Mouse (Mus musculus) embryonic facial prominence, embryonic 13.5 days (tissue): ENCODE measurements around the gene Nelfb. TPM values are rescaled to one million over a fixed set of nuclear protein-coding genes. Genes with fewer than 3 reads are reported as not detected.

Experiments used
- ATAC-seq: fragments of 200-750 bp; cut with Nextera tagmentation; 2 replicates; pipeline ENCODE4 v1.8.0; 2017; ENCODE audit warnings: low read depth; ENCODE audit not compliant: insufficient number of reproducible peaks, insufficient read depth, low FRiP score, low TSS enrichment
- H3K27ac ChIP-seq: fragments of 300-500 bp; sonication (generic); 2 replicates; pipeline ENCODE4 v1.5.1; 2015; ENCODE audit warnings: moderate library complexity, mild to moderate bottlenecking, inconsistent platforms
- H3K27me3 ChIP-seq: fragments of 300-500 bp; sonication (generic); 2 replicates; pipeline ENCODE4 v1.6.1; 2015; ENCODE audit warnings: mild to moderate bottlenecking, inconsistent platforms
- H3K36me3 ChIP-seq: fragments of 300-500 bp; sonication (generic); 2 replicates; pipeline ENCODE4 v1.6.1; 2015; ENCODE audit warnings: mild to moderate bottlenecking, inconsistent platforms
- H3K4me1 ChIP-seq: fragments of 300-500 bp; sonication (generic); 2 replicates; pipeline ENCODE4 v1.6.1; 2015; ENCODE audit warnings: inconsistent platforms
- H3K4me2 ChIP-seq: fragments of 300-500 bp; sonication (generic); 2 replicates; pipeline ENCODE4 v1.6.1; 2015; ENCODE audit warnings: moderate library complexity, mild to moderate bottlenecking, inconsistent platforms
- H3K4me3 ChIP-seq: fragments of 300-500 bp; sonication (generic); 2 replicates; pipeline ENCODE4 v1.5.1; 2015; ENCODE audit warnings: mild to moderate bottlenecking, inconsistent platforms
- H3K9ac ChIP-seq: fragments of 300-500 bp; sonication (generic); 2 replicates; pipeline ENCODE4 v1.6.1; 2015; ENCODE audit warnings: mild to moderate bottlenecking, inconsistent platforms
- H3K9me3 ChIP-seq: fragments of 300-500 bp; sonication (generic); 2 replicates; pipeline ENCODE4 v1.6.1; 2016; ENCODE audit warnings: inconsistent platforms
- WGBS: fragments of 180-500 bp; shearing (Covaris S2); methylation state at CpG from one replicate; pipeline ENCODE4 v1.1.7; 2015; ENCODE audit warnings: mixed read lengths; 5-methylcytosine and 5-hydroxymethylcytosine counted together
- polyA plus RNA-seq: library from polyadenylated mRNA; unstranded; fragments of >200 nt; fragmentation: Nextera tagmentation; extraction: Ambion mirVana; gene quantifications from 2 replicates; pipeline ENCODE4 v1.2.1, GENCODE M21; 2015

Gene Nelfb
- polyA plus RNA-seq, 1 experiment from 2014 or later, result 114 TPM

GRCm38 (mm10) chr2:25194486-25195171, 16.7 kb downstream of the Nelfb start:
- H3K27ac ChIP-seq, result no peak overlapping the region
- H3K27me3 ChIP-seq, result peaks cover 44% of the 10 kb centered on the region
- H3K4me2 ChIP-seq, result peak overlapping the region; percentile 55; the same call in 1 of the 2 replicates
- peaks cover 15% of the 10 kb centered on the region for H3K36me3 ChIP-seq
- no peak for ATAC-seq
- 82% methylated on average over 17 of the region's 17 CpGs for WGBS
- no peaks in the 10 kb centered on the region for H3K9me3 ChIP-seq
- no peak overlapping the region for H3K9ac ChIP-seq
- no peak overlapping the region for H3K4me3 ChIP-seq
- H3K4me1 ChIP-seq, result peaks cover 32% of the 10 kb centered on the region

GRCm38 (mm10) chr2:25194006-25194405, 17.3 kb downstream of the Nelfb start:
- 72% methylated on average over 5 of the region's 5 CpGs for WGBS
- H3K4me2 ChIP-seq, result no peak overlapping the region; the same call in 1 of the 2 replicates

GRCm38 (mm10) chr2:25193330-25193770, 17.9 kb downstream of the Nelfb start:
- Histone ChIP-seq H3K4me2 (peak overlapping the region; percentile 39), H3K9me3 (no peaks in the 10 kb centered on the region), H3K36me3 (peaks cover 5% of the 10 kb centered on the region; the same call in 1 of the 2 replicates), H3K27ac (no peak overlapping the region), H3K4me3 (no peak overlapping the region), H3K4me1 (peaks cover 32% of the 10 kb centered on the region), H3K27me3 (peaks cover 44% of the 10 kb centered on the region), H3K9ac (peak overlapping the region; percentile 54)
- under 1% methylated on average over 6 of the region's 6 CpGs for WGBS
- ATAC-seq, result peak; percentile 66; the same call in 1 of the 2 replicates

More at GRCm38 (mm10) chr2:25194006-25194405, 17.3 kb downstream of the Nelfb start:
- H3K9me3 ChIP-seq, result no peaks in the 10 kb centered on the region
- no peak overlapping the region for H3K4me3 ChIP-seq
- H3K4me1 ChIP-seq, result peaks cover 32% of the 10 kb centered on the region
- H3K27ac ChIP-seq, result no peak overlapping the region
- H3K27me3 ChIP-seq, result peaks cover 44% of the 10 kb centered on the region
- no peak overlapping the region for H3K9ac ChIP-seq
- no peak for ATAC-seq
- peaks cover 8% of the 10 kb centered on the region for H3K36me3 ChIP-seq

GRCm38 (mm10) chr2:25187841-25188240, 23.4 kb downstream of the Nelfb start:
- Histone ChIP-seq H3K4me1 (0 out of 2 replicates have a peak, but pooled peaks cover 8% of the 10 kb centered on the region), H3K27me3 (peaks cover 42% of the 10 kb centered on the region), H3K27ac (no peak overlapping the region), H3K9me3 (no peaks in the 10 kb centered on the region), H3K4me2 (no peak overlapping the region), H3K36me3 (no peaks in the 10 kb centered on the region), H3K4me3 (no peak overlapping the region), H3K9ac (no peak overlapping the region)
- WGBS, result 84% methylated on average over 6 of the region's 6 CpGs
- no peak for ATAC-seq

GRCm38 (mm10) chr2:25186575-25186930, 24.7 kb downstream of the Nelfb start:
- Histone ChIP-seq H3K4me1 (peaks cover 10% of the 10 kb centered on the region), H3K27me3 (peaks cover 55% of the 10 kb centered on the region), H3K4me3 (peak overlapping the region; percentile 54), H3K9me3 (no peaks in the 10 kb centered on the region), H3K4me2 (peak overlapping the region; percentile 89), H3K27ac (peak overlapping the region; percentile 65; the same call in 1 of the 2 replicates), H3K36me3 (no peaks in the 10 kb centered on the region), H3K9ac (no peak overlapping the region)
- WGBS, result 24% methylated on average over 5 of the region's 5 CpGs
- 0 out of 2 replicates have a peak, but pooled peaks have one; percentile 8 for ATAC-seq

GRCm38 (mm10) chr2:25185625-25186574, 25.4 kb downstream of the Nelfb start:
- peak overlapping the region; percentile 77 for H3K9ac ChIP-seq
- peak overlapping the region; percentile 89 for H3K4me2 ChIP-seq
- H3K9me3 ChIP-seq, result no peaks in the 10 kb centered on the region
- under 1% methylated on average over 61 of the region's 64 CpGs for WGBS
- peak; percentile 39; the same call in 1 of the 2 replicates for ATAC-seq
- peak overlapping the region; percentile 65 for H3K27ac ChIP-seq
- H3K4me1 ChIP-seq, result peaks cover 17% of the 10 kb centered on the region
- peak overlapping the region; percentile 54 for H3K4me3 ChIP-seq
- peaks cover 61% of the 10 kb centered on the region for H3K27me3 ChIP-seq
- no peaks in the 10 kb centered on the region for H3K36me3 ChIP-seq

- Histone ChIP-seq H3K27me3 (peaks cover 75% of the 10 kb centered on the region), H3K36me3 (no peaks in the 10 kb centered on the region), H3K9ac (no peak overlapping the region), H3K4me1 (peaks cover 23% of the 10 kb centered on the region), H3K9me3 (no peaks in the 10 kb centered on the region), H3K27ac (no peak overlapping the region), H3K4me3 (no peak overlapping the region), H3K4me2 (no peak overlapping the region)
- 92% methylated on average over 7 of the region's 7 CpGs for WGBS
- no peak for ATAC-seq
Observed at GRCm38 (mm10) chr2:25184496-25184895, 26.8 kb downstream of the Nelfb start.

GRCm38 (mm10) chr2:25183336-25183735, 28.0 kb downstream of the Nelfb start:
- H3K27ac ChIP-seq, result no peak overlapping the region
- peaks cover 29% of the 10 kb centered on the region for H3K4me1 ChIP-seq
- no peaks in the 10 kb centered on the region for H3K9me3 ChIP-seq
- 59% methylated on average over 2 of the region's 2 CpGs for WGBS
- peaks cover 87% of the 10 kb centered on the region for H3K27me3 ChIP-seq
- no peak for ATAC-seq
- no peak overlapping the region for H3K9ac ChIP-seq
- H3K36me3 ChIP-seq, result no peaks in the 10 kb centered on the region
- H3K4me2 ChIP-seq, result peak overlapping the region; percentile 87; the same call in 1 of the 2 replicates
- H3K4me3 ChIP-seq, result no peak overlapping the region

- peak overlapping the region; percentile 87 for H3K4me2 ChIP-seq
- H3K9me3 ChIP-seq, result no peaks in the 10 kb centered on the region
- H3K27me3 ChIP-seq, result peaks cover 94% of the 10 kb centered on the region
- peak overlapping the region; percentile 51; the same call in 1 of the 2 replicates for H3K9ac ChIP-seq
- no peak overlapping the region for H3K27ac ChIP-seq
- H3K4me3 ChIP-seq, result peak overlapping the region; percentile 58
- ATAC-seq, result no peak
- 28% methylated on average over 6 of the region's 6 CpGs for WGBS
- no peaks in the 10 kb centered on the region for H3K36me3 ChIP-seq
- peaks cover 36% of the 10 kb centered on the region for H3K4me1 ChIP-seq
Observed at GRCm38 (mm10) chr2:25182664-25183063, 28.6 kb downstream of the Nelfb start.

GRCm38 (mm10) chr2:25181891-25182397, 29.3 kb downstream of the Nelfb start:
- Histone ChIP-seq H3K36me3 (no peaks in the 10 kb centered on the region), H3K9me3 (no peaks in the 10 kb centered on the region), H3K4me1 (peaks cover 43% of the 10 kb centered on the region), H3K27ac (peak overlapping the region; percentile 81), H3K4me3 (peak overlapping the region; percentile 58), H3K9ac (peak overlapping the region; percentile 67), H3K27me3 (peaks cover 96% of the 10 kb centered on the region), H3K4me2 (peak overlapping the region; percentile 87)
- no peak for ATAC-seq
- WGBS, result under 1% methylated on average over 17 of the region's 17 CpGs
